Mouse (Mus musculus) liver, embryonic 12.5 days (tissue): ENCODE measurements around the gene Gm49378. TPM values are rescaled to one million over a fixed set of nuclear protein-coding genes. Genes with fewer than 3 reads are reported as not detected.
A peak's percentile ranks its signal among the peaks of the same experiment; 100 is the strongest.

Experiments
- ATAC-seq: fragments of 200-750 bp; cut with Nextera tagmentation; 2 replicates; pipeline ENCODE4 v1.8.0; 2017; ENCODE audit warnings: moderate number of reproducible peaks, mild to moderate bottlenecking, moderate library complexity
- H3K27ac ChIP-seq: fragments of 300-500 bp; sonication (generic); 2 replicates; pipeline ENCODE4 v1.5.1; 2016; ENCODE audit warnings: mild to moderate bottlenecking
- H3K27me3 ChIP-seq: fragments of 300-500 bp; sonication (generic); replicated peaks from 2 replicates; pipeline ENCODE4 v1.6.1; 2016; ENCODE audit warnings: mild to moderate bottlenecking, moderate library complexity
- H3K36me3 ChIP-seq: fragments of 300-500 bp; sonication (generic); 2 replicates; pipeline ENCODE4 v1.6.1; 2016; ENCODE audit warnings: mild to moderate bottlenecking, moderate library complexity
- H3K4me1 ChIP-seq: fragments of 300-500 bp; sonication (generic); 2 replicates; pipeline ENCODE4 v1.6.1; 2016
- H3K4me2 ChIP-seq: fragments of 300-500 bp; sonication (generic); 2 replicates; pipeline ENCODE4 v1.6.1; 2016; ENCODE audit warnings: mild to moderate bottlenecking, moderate library complexity
- H3K4me3 ChIP-seq: fragments of 300-500 bp; sonication (generic); 2 replicates; pipeline ENCODE4 v1.5.1; 2016; ENCODE audit warnings: mild to moderate bottlenecking, moderate library complexity
- H3K9ac ChIP-seq: fragments of 300-500 bp; sonication (generic); 2 replicates; pipeline ENCODE4 v1.6.1; 2016; ENCODE audit warnings: mild to moderate bottlenecking, moderate library complexity
- H3K9me3 ChIP-seq: fragments of 300-500 bp; sonication (generic); replicated peaks from 2 replicates; pipeline ENCODE4 v1.6.1; 2016; ENCODE audit warnings: mild to moderate bottlenecking, moderate library complexity
- WGBS: fragments of 180-500 bp; shearing (Covaris S2); methylation state at CpG from one replicate; pipeline ENCODE4 v1.1.7; 2016; ENCODE audit not compliant: insufficient replicate concordance; 5-methylcytosine and 5-hydroxymethylcytosine counted together
- polyA plus RNA-seq: library from polyadenylated mRNA; unstranded; fragments of >200 nt; fragmentation: Nextera tagmentation; extraction: Ambion mirVana; gene quantifications from 2 replicates; pipeline ENCODE4 v1.2.1, GENCODE M21; 2016

The Gm49378 gene
- polyA plus RNA-seq, 1 experiment from 2014 or later: 1.8 TPM

- Histone ChIP-seq H3K4me2 (peak overlapping the region; percentile 99), H3K9me3 (no peaks in the 10 kb centered on the region), H3K36me3 (peaks cover 57% of the 10 kb centered on the region), H3K9ac (peak overlapping the region; percentile 79), H3K27ac (peak overlapping the region; percentile 97), H3K4me1 (peaks cover 77% of the 10 kb centered on the region), H3K4me3 (peak overlapping the region; percentile 80), H3K27me3 (no peaks in the 10 kb centered on the region)
- ATAC-seq: no peak
- 22% methylated on average over 5 of the region's 5 CpGs for WGBS
These were observed 53.4 kb downstream of the Gm49378 start for GRCm38 (mm10) chr14:55584303-55584701.

- no peak overlapping the region for H3K4me3 ChIP-seq
- H3K4me1 ChIP-seq: peaks cover 77% of the 10 kb centered on the region
- 72% methylated on average over 9 of the region's 9 CpGs for WGBS
These were observed 55.6 kb downstream of the Gm49378 start for GRCm38 (mm10) chr14:55581981-55582681.

DNA sequence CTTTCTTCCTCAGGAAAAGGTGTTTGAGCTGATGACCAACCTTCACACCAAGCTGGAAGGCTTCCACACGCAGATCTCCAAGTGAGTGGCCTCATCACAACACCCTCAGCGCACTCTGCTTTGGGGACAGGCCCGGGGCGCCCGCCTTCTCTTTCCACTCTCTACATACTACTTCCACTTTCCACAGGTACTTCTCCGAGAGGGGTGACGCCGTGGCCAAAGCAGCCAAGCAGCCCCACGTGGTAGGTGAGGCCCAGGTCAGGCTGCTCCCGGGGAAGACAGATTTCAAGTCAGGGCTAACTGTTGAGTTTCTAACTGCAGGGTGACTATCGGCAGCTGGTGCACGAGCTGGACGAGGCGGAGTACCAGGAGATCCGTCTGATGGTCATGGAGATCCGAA lies 57.0 kb downstream of the Gm49378 start:
- peaks cover 71% of the 10 kb centered on the region for H3K4me1 ChIP-seq
- H3K4me3 ChIP-seq: no peak overlapping the region
- H3K9me3 ChIP-seq: no peaks in the 10 kb centered on the region
- WGBS: 87% methylated on average over 16 of the region's 16 CpGs
- ATAC-seq: no peak
- H3K4me2 ChIP-seq: no peak overlapping the region
- H3K36me3 ChIP-seq: peaks cover 34% of the 10 kb centered on the region
- H3K27ac ChIP-seq: peak overlapping the region; percentile 29; the same call in 1 of the 2 replicates
- H3K27me3 ChIP-seq: no peaks in the 10 kb centered on the region
- H3K9ac ChIP-seq: no peak overlapping the region

More at GRCm38 (mm10) chr14:55581981-55582681, 55.6 kb downstream of the Gm49378 start:
- Histone ChIP-seq H3K27me3 (no peaks in the 10 kb centered on the region), H3K9ac (no peak overlapping the region), H3K36me3 (peaks cover 37% of the 10 kb centered on the region), H3K27ac (peak overlapping the region; percentile 49), H3K9me3 (no peaks in the 10 kb centered on the region), H3K4me2 (no peak overlapping the region)
- no peak for ATAC-seq

- Histone ChIP-seq H3K36me3 (peaks cover 34% of the 10 kb centered on the region), H3K9ac (peak overlapping the region; percentile 95; the same call in 1 of the 2 replicates), H3K4me3 (peak overlapping the region; percentile 89), H3K4me2 (peak overlapping the region; percentile 85), H3K27ac (peak overlapping the region; percentile 56), H3K9me3 (no peaks in the 10 kb centered on the region), H3K4me1 (peaks cover 70% of the 10 kb centered on the region), H3K27me3 (no peaks in the 10 kb centered on the region)
- ATAC-seq: no peak
- WGBS: 83% methylated on average over 23 of the region's 23 CpGs
These were observed 57.9 kb downstream of the Gm49378 start for GRCm38 (mm10) chr14:55579511-55580496.

Other genes starting within 250 kb of the Gm49378 start
- 76.6 and 77.0 TPM in 2 replicates for gene Dhrs4, start 159.1 kb downstream of the Gm49378 start, polyA plus RNA-seq
- gene Carmil3, start 147.2 kb downstream of the Gm49378 start, polyA plus RNA-seq: 0.91 and 1.8 TPM in 2 replicates
- gene Cpne6, start 127.5 kb downstream of the Gm49378 start, polyA plus RNA-seq: 0.13 TPM in 1 of 2 replicates, not detected in the other
- gene Nrl, start 112.9 kb downstream of the Gm49378 start, polyA plus RNA-seq: not detected in 2 replicates
- 35.5 and 37.4 TPM in 2 replicates for gene Pck2, start 97.6 kb downstream of the Gm49378 start, polyA plus RNA-seq
- gene Dcaf11, start 77.9 kb downstream of the Gm49378 start, polyA plus RNA-seq: 57.1 and 60.3 TPM in 2 replicates
- gene A730061H03Rik, start 77.5 kb downstream of the Gm49378 start, polyA plus RNA-seq: 1.9 and 2.7 TPM in 2 replicates
- 0.63 and 0.75 TPM in 2 replicates for gene Fitm1, start 62.3 kb downstream of the Gm49378 start, polyA plus RNA-seq
- gene Psme1, start 59.8 kb downstream of the Gm49378 start, polyA plus RNA-seq: 108 and 111 TPM in 2 replicates
- gene Emc9, start 52.6 kb downstream of the Gm49378 start, polyA plus RNA-seq: 28.7 and 32.9 TPM in 2 replicates
- gene Psme2, start 46.8 kb downstream of the Gm49378 start, polyA plus RNA-seq: 221 and 222 TPM in 2 replicates
- 14.2 and 15.7 TPM in 2 replicates for gene Rnf31, start 46.2 kb downstream of the Gm49378 start, polyA plus RNA-seq
- gene Irf9, start 34.3 kb downstream of the Gm49378 start, polyA plus RNA-seq: 14.4 and 15.3 TPM in 2 replicates
- 1.8 and 3.2 TPM in 2 replicates for gene Rec8, start 19.9 kb downstream of the Gm49378 start, polyA plus RNA-seq
- 46.0 and 48.8 TPM in 2 replicates for gene Ipo4, start 1.9 kb downstream of the Gm49378 start, polyA plus RNA-seq
- gene Tm9sf1, start 5.9 kb upstream of the Gm49378 start, polyA plus RNA-seq: 64.9 and 69.7 TPM in 2 replicates
- gene Tssk4, start 12.3 kb upstream of the Gm49378 start, polyA plus RNA-seq: 0.18 and 0.30 TPM in 2 replicates
- 27.5 and 28.1 TPM in 2 replicates for gene Mdp1, start 22.6 kb upstream of the Gm49378 start, polyA plus RNA-seq
- gene Gmpr2, start 34.0 kb upstream of the Gm49378 start, polyA plus RNA-seq: 36.8 and 39.1 TPM in 2 replicates
- 322 and 329 TPM in 2 replicates for gene Nedd8, start 34.2 kb upstream of the Gm49378 start, polyA plus RNA-seq
- gene Tinf2, start 43.9 kb upstream of the Gm49378 start, polyA plus RNA-seq: 31.9 and 32.2 TPM in 2 replicates
- 1.6 and 2.1 TPM in 2 replicates for gene Tgm1, start 76.0 kb upstream of the Gm49378 start, polyA plus RNA-seq
- gene Rabggta, start 84.4 kb upstream of the Gm49378 start, polyA plus RNA-seq: 18.3 and 18.9 TPM in 2 replicates
- 34.3 and 35.2 TPM in 2 replicates for gene Dhrs1, start 107.8 kb upstream of the Gm49378 start, polyA plus RNA-seq
- gene Nop9, start 107.8 kb upstream of the Gm49378 start, polyA plus RNA-seq: 56.0 and 59.4 TPM in 2 replicates
- 10.7 and 11.2 TPM in 2 replicates for gene Cideb, start 120.6 kb upstream of the Gm49378 start, polyA plus RNA-seq
- 1.3 and 1.8 TPM in 2 replicates for gene Ltb4r2, start 123.5 kb upstream of the Gm49378 start, polyA plus RNA-seq
- gene Ltb4r1, start 128.1 kb upstream of the Gm49378 start, polyA plus RNA-seq: 3.1 and 3.6 TPM in 2 replicates
- gene Adcy4, start 146.2 kb upstream of the Gm49378 start, polyA plus RNA-seq: 2.9 and 3.6 TPM in 2 replicates
- 29.1 and 30.0 TPM in 2 replicates for gene Ripk3, start 151.0 kb upstream of the Gm49378 start, polyA plus RNA-seq
- gene Nfatc4, start 185.2 kb upstream of the Gm49378 start, polyA plus RNA-seq: 3.3 and 5.3 TPM in 2 replicates
- gene Nynrin, start 216.1 kb upstream of the Gm49378 start, polyA plus RNA-seq: 7.0 and 8.2 TPM in 2 replicates
- 0.25 TPM in 2 replicates for gene Cbln3, start 246.5 kb upstream of the Gm49378 start, polyA plus RNA-seq
- gene Khnyn, start 247.1 kb upstream of the Gm49378 start, polyA plus RNA-seq: 12.8 and 13.0 TPM in 2 replicates